Comparison of ENCODE assay signal across 8 mouse cellular contexts in the genomic region with DNA sequence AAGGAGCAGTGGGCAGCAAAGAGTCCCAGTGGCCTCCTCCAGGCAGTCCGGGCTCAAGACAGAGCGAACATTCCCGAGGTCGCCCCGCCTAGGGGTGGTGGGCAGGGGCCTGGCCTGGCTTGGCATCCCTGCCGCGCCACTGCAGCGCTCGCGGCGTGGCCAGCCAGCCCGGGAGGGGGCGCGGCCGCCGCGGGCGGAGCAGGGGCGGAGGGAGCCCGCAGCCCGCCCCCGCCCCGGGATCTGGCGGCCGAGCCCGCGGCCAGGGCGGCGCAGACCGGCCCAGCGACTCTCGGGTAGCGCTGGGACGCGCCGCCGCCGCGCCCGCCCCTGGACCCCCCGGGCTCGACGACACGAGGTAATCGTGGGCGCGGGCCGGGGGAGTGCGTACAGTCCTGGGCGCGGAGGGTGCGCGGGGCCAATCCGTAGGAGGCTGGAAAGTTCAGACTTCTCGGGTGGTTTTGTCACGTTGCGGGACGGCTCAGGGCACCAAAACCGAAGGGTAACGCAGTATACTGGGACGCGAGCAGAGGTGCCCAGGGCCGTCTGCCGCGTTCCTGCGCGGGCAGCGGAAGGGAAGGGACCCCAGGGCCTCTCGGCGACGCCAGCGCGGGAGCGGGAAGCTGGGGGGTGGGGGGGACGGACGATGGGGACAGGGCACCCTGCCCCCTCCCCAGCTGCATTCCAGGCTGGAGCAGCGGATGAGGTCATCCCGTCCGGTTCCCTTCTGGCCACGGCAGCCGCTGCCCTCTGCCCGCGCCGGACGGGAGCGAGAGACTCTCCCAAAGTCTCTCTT. TPM values are rescaled to one million over a fixed set of nuclear protein-coding genes. Genes with fewer than 3 reads are reported as not detected.
DNase-seq lines count a peak whose midpoint lies in the region; ATAC-seq and TF ChIP-seq lines count a peak whose summit lies in the region.

A gene (plus strand): TSS at position 254 of the 793 bp plus-strand sequence.

- peak within 1 kb of the TSS; percentile 81 for H3K9ac ChIP-seq in embryonic facial prominence, embryonic 14.5 days (ENCODE audit: low read depth, low read length)
- H3K9ac ChIP-seq in heart, embryonic 15.5 days = peak within 1 kb of the TSS; percentile 84
- peak within 1 kb of the TSS; percentile 96 for H3K9ac ChIP-seq in lung, embryonic 16.5 days (ENCODE audit: low read length)

- peak; percentile 79 for ATAC-seq in embryonic facial prominence, embryonic 14.5 days (ENCODE audit: low read depth)
- peak; percentile 84 for ATAC-seq in heart, embryonic 15.5 days (replicated peaks; ENCODE audit: insufficient number of reproducible peaks, insufficient read depth, low FRiP score, low read depth)
- peak; percentile 84 for ATAC-seq in lung, embryonic 16.5 days (ENCODE audit: low read depth)

- DNase-seq in Muller cell, postnatal 12 days (ENCODE audit: inconsistent ontology term) = peak; percentile 94
- DNase-seq in embryonic facial prominence, embryonic 14.5 days (ENCODE audit: low spot score) = peak; percentile 71
- peak; percentile 88 for DNase-seq in kidney, postnatal 14 days
- DNase-seq in cerebellum, adult 8-10 months = no peak

- H3K79me3 ChIP-seq in C2C12 (ENCODE audit: low read depth) = peaks cover 43% of the 10 kb centered on the region

- H3K9me3 ChIP-seq in embryonic facial prominence, embryonic 14.5 days (ENCODE audit: control insufficient read depth, low read length) = no peaks in the 10 kb centered on the region
- no peaks in the 10 kb centered on the region for H3K9me3 ChIP-seq in heart, embryonic 15.5 days (replicated peaks)
- no peaks in the 10 kb centered on the region for H3K9me3 ChIP-seq in lung, embryonic 16.5 days (ENCODE audit: control insufficient read depth, low read length)

- WGBS in embryonic facial prominence, embryonic 14.5 days = 1% methylated on average over 40 of the region's 86 CpGs
- WGBS in heart, embryonic 15.5 days = under 1% methylated on average over 86 of the region's 86 CpGs
- WGBS in lung, embryonic 16.5 days = under 1% methylated on average over 75 of the region's 86 CpGs
- WGBS in small intestine, adult 2 months = under 1% methylated on average over 84 of the region's 86 CpGs

- peak within 1 kb of the TSS; percentile 88 for H3K27ac ChIP-seq in embryonic facial prominence, embryonic 14.5 days (replicated peaks; ENCODE audit: low read depth, low read length)
- peak within 1 kb of the TSS; percentile 93 for H3K27ac ChIP-seq in heart, embryonic 15.5 days
- H3K27ac ChIP-seq in lung, embryonic 16.5 days (ENCODE audit: low read length) = peak within 1 kb of the TSS; percentile 99
- H3K27ac ChIP-seq in small intestine, adult 2 months (ENCODE audit: insufficient read depth, low read depth, low read length) = peak within 1 kb of the TSS; percentile 81

- peaks cover 50% of the 10 kb centered on the region for H3K79me2 ChIP-seq in C2C12 (ENCODE audit: control insufficient read depth, insufficient read depth)

- H3K4me1 ChIP-seq in embryonic facial prominence, embryonic 14.5 days (ENCODE audit: control insufficient read depth, insufficient read depth, low read length) = peaks cover 47% of the 10 kb centered on the region
- peaks cover 76% of the 10 kb centered on the region for H3K4me1 ChIP-seq in heart, embryonic 15.5 days (replicated peaks)
- H3K4me1 ChIP-seq in lung, embryonic 16.5 days (replicated peaks; ENCODE audit: control insufficient read depth, insufficient read depth, low read length) = peaks cover 61% of the 10 kb centered on the region
- peaks cover 18% of the 10 kb centered on the region for H3K4me1 ChIP-seq in small intestine, adult 2 months (ENCODE audit: control insufficient read depth, insufficient read depth, insufficient read length, low read length)

- TF ChIP-seq CTCF in C2C12 (IDR thresholded peaks at IDR 0.05; ENCODE audit: control insufficient read depth, insufficient read depth, insufficient read length) = no peak
- no peak for TF ChIP-seq CTCF in small intestine, adult 2 months (IDR thresholded peaks at IDR 0.05; ENCODE audit: extremely low read depth, insufficient read length, insufficient replicate concordance, low read depth, low read length)

- TF ChIP-seq POLR2A in small intestine, adult 2 months (IDR thresholded peaks at IDR 0.05; ENCODE audit: low read depth, low read length) = peak; percentile 47; the same call in 1 of the 2 replicates

- peaks cover 21% of the 10 kb centered on the region for H3K36me3 ChIP-seq in C2C12 (ENCODE audit: control insufficient read depth, insufficient read depth)
- H3K36me3 ChIP-seq in embryonic facial prominence, embryonic 14.5 days (ENCODE audit: control insufficient read depth, insufficient read depth, low read length) = peaks cover 7% of the 10 kb centered on the region; the same call in 1 of the 2 replicates
- H3K36me3 ChIP-seq in heart, embryonic 15.5 days = peaks cover 4% of the 10 kb centered on the region
- H3K36me3 ChIP-seq in lung, embryonic 16.5 days (ENCODE audit: control insufficient read depth, insufficient read depth, low read length) = peaks cover 6% of the 10 kb centered on the region
- peaks cover 2% of the 10 kb centered on the region; the same call in 1 of the 2 replicates for H3K36me3 ChIP-seq in small intestine, adult 2 months (ENCODE audit: control insufficient read depth, insufficient read depth, low read length)

- peak within 1 kb of the TSS; percentile 87 for H3K4me2 ChIP-seq in embryonic facial prominence, embryonic 14.5 days (ENCODE audit: low read depth, low read length)
- peak within 1 kb of the TSS; percentile 91 for H3K4me2 ChIP-seq in heart, embryonic 15.5 days
- H3K4me2 ChIP-seq in lung, embryonic 16.5 days (ENCODE audit: low read depth, low read length) = peak within 1 kb of the TSS; percentile 75

- peak within 1 kb of the TSS; percentile 60 for H3K4me3 ChIP-seq in C2C12 (ENCODE audit: insufficient read depth, poor library complexity, severe bottlenecking)
- peak within 1 kb of the TSS; percentile 72 for H3K4me3 ChIP-seq in embryonic facial prominence, embryonic 14.5 days (ENCODE audit: low read depth, low read length)
- peak within 1 kb of the TSS; percentile 78 for H3K4me3 ChIP-seq in heart, embryonic 15.5 days
- H3K4me3 ChIP-seq in lung, embryonic 16.5 days (ENCODE audit: low read length) = peak within 1 kb of the TSS; percentile 79
- H3K4me3 ChIP-seq in small intestine, adult 2 months (ENCODE audit: low read depth, low read length) = peak within 1 kb of the TSS; percentile 73

- peak within 1 kb of the TSS; percentile 89 for H3ac ChIP-seq in C2C12 (ENCODE audit: control insufficient read depth, insufficient read length, low read depth)

- H3K27me3 ChIP-seq in C2C12 (ENCODE audit: control insufficient read depth, insufficient read depth, insufficient read length) = no peaks in the 10 kb centered on the region
- no peaks in the 10 kb centered on the region; the same call in none of the 2 replicates for H3K27me3 ChIP-seq in embryonic facial prominence, embryonic 14.5 days (replicated peaks; ENCODE audit: control insufficient read depth, insufficient read depth, low read length)
- H3K27me3 ChIP-seq in heart, embryonic 15.5 days = no peaks in the 10 kb centered on the region
- H3K27me3 ChIP-seq in lung, embryonic 16.5 days (ENCODE audit: control insufficient read depth, insufficient read depth, low read depth, low read length) = no peaks in the 10 kb centered on the region
- H3K27me3 ChIP-seq in small intestine, adult 2 months (ENCODE audit: control insufficient read depth, insufficient read depth, low read length) = peaks cover 2% of the 10 kb centered on the region; the same call in 1 of the 2 replicates

TF ChIP-seq in C2C12, 6 proteins besides CTCF, POLR2A, EP300 and RAD21:
- TF ChIP-seq CEBPB (IDR thresholded peaks at IDR 0.05; ENCODE audit: low read depth) (no peak), FOSL1 (IDR thresholded peaks at IDR 0.05; ENCODE audit: insufficient read depth, low read length, poor library complexity, severe bottlenecking) (no peak), MAX (IDR thresholded peaks at IDR 0.05) (peak; percentile 41)

RNA-seq across cellular contexts. Expression of the gene that starts here (rescaled TPM):
- polyA plus RNA-seq in C2C12 (2012; fragmentation: generic; extraction: Trizol) = 55.2 TPM
- 30.8 and 36.1 TPM in 2 replicates for polyA plus RNA-seq in embryonic facial prominence, embryonic 14.5 days (2014; fragmentation: Nextera tagmentation; extraction: Ambion mirVana)
- polyA plus RNA-seq in heart, embryonic 15.5 days (2015; fragmentation: Nextera tagmentation; extraction: Ambion mirVana) = 32.0 and 40.4 TPM in 2 replicates
- polyA plus RNA-seq in lung, embryonic 16.5 days (2015; fragmentation: Nextera tagmentation; extraction: Ambion mirVana) = 113 TPM in 2 replicates
- 18.9 and 26.0 TPM in 2 replicates for polyA plus RNA-seq in small intestine, adult 2 months (2012; rRNA removed)
